Mouse (Mus musculus) liver (tissue): ENCODE data around the gene Rnf166.
A peak's percentile ranks its signal among the peaks of the same experiment; 100 is the strongest.

Source experiments
- DNase-seq: peaks from one replicate; pipeline ENCODE4 v3.0.0-alpha.2; 2020; ENCODE audit warnings: mixed read lengths

The Rnf166 gene

DNA sequence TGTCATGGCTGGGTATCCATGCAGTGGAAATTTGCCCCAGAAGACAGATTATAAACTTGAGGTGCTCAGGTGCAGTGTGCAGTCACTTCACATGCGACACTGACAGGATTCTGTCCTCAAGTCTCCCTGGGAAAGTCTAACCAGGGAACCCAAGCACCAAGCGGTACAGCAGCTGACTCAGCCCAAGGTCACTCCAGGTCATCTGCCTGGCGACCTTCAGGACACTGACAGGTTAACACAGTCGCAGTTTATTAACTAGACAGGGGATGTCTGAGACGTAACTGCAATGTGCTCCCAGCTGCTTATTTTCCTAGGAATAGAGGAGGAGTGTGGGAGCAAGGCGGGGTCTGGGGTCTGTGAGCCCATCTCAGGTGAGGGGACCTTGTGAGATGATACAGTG lies 6.5 kb downstream of the Rnf166 start:
- no peak for DNase-seq

DNA sequence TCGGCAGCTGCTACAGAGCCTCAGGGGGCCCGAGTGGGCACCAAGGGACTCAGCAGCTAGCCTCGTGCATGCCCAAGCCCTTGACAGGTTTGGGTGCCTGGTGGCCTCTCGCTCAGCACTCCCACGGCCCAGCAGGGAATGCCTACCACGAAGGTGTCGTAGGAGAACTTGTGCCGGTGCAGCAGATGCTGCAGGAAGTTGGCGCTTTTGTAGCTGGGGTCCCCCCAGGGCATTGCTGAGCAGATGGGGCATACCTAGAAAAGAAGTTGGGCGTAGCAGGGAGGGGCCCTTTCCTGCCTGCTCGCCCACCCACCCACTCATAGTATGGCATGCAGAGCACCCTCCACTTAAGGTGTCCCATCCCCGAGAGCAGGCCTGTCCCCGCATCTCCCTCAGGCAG lies 8.0 kb downstream of the Rnf166 start:
- no peak for DNase-seq

DNA sequence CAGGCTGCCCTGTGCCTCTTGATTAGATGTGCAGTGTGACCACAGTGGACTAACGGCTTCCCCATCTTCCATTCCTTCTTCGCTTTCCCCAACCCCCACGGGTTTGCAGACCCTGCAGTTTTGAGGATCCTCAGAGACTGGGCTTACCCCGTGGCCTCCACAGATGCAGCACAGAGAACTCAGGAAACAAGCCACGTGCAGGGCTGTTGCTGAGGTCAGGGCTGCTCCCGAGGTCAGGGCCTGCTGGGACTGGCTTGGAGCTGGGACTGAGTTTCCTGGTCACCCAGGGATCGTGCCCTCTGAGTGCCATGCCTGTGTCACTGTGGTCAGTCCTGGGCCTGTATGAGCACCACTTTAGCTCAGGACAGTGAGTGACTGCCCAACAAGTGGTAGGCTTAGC lies 10.9 kb downstream of the Rnf166 start:
- no peak for DNase-seq

DNA sequence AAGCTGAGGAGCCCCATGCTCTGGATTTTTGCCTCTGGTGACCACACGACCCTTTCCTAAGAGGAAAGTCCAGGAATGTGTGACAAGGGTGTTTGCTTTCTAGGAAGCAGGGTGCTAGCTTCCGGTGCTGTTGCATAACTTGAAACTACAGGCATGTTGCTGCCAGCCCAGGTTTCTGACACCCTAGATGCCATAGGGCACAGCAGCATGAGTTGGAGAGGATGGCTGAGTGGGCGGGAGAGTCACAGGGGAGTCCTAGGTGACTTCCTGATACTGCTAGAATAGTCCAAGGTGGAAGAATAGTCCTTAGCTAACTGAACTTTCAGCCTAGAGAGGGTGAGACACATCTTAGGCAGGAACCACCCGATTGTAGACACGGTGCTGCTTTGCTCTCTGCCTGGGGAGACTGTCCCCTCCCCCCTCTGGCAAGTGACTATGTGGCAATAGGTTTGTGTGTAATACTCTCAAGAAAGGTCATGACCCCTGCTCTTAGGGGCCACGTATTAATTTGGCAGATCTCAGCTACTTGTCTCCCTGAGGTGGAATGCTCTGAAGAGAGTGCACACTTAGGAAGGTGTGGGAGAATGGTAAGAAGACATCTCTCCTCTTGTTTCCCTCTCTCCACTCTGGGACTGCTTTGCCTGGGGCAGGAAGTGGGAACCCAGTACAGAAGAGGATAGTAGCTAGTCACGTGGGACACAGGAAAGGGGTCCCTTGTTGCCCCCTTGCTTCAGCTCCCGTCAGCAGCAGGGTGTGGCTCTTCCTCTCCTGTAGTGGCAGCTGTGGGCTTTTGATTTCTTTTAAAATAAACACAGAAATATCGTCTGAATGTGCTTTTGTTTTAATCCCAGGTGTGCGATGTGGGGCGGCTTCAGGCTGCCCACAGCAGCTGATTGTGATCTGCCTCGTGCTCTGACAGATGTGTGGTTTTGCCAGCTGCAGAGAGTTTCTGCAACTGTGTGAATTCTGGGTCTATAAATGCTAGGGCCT lies 11.9 kb downstream of the Rnf166 start:
- no peak for DNase-seq

DNA sequence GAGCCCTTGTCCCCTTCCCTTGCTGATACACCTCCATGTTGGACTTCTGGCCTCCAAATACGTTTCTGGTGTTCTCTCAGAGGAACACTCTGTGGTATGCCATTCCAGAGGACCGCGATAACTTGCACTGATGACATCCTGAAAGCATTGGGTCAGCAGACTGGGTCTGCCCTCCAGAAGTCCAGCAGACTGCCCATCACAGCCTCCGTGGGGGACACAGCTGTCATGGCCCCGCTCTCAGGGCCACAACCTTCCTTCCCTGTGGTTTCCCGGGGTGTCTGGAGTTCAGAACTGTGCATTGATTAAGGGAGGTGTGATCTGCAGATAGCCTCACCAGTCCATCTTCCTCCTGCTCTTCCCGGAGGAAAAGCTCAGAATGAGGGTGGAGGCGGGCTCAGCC lies 13.4 kb downstream of the Rnf166 start:
- DNase-seq = no peak

DNA sequence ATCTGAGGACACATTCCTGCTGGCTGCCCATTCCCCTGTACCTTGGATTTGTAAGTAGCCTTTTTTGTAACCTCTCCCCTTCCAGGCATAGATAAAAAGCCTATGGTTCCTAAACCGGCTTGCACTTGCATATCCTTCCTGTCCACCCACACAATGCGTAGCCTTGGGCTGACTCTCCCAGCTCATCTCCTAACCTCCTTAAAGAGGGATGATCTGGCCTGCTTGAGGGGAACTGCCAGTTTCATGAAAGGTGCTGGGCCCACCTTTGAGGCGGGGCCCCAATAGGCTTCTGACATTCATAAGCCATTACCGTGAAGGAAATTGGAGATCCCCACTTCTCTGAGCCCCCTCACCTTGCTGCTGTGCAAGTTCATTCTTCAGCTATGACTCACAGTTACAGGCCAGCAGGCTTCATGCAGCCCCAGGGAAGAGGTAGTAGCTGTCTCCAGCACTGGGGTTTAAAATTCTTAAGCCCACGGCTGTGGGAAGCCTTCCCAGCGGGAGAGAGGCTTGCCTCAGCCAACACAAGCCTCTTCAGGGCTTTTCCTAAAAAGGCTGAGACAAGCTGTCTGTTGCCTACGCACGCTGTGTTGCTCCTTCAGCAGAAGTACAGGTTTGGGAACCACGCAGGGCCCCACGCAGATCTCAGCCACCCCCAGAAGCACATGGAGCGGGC lies 14.3 kb downstream of the Rnf166 start:
- no peak for DNase-seq

DNA sequence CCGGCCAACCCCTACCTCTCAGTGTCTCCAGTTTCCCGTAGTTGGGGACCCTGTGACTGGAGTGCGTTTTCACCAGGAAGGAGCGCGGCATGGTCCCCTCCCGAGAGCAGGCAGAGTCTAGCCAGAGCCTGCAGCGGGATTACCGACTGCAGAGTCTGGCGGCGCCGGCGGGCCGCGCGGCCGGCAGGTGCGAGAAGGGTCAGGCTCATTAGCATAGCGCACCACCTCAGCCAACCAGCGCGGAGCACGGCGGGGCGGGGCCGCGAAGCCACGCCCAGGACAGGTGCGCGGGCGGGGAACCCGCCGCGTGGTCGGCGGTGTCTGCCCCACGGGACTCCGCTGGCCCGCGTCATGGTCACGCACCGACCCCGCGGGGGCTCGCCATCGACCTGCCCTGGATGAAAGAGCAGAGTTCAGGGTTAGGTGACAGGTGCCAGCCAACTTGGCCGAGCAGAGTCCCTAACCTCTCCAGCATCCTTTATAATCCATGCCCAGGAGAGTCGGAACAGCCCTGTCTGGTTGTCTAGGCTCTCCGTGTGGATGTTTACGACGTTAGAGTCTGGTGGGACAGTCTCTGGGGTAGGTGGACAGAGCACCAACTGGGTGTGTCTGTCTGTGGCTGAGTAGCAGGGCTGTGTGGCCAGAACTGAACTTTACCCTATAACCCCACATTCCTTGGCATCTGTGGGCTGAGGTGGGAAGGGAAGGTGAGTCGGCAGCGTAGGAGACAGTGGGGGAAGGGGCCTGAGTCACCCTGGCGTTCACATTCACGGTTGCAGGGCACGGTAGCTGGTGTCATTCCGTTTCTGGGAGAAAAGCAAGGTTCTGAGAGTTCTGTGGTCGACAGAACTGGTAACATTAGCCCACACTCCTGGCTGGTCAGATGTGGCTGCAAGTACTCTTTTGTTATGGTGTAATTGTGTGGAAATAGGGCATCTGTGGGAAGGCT lies 15.1 kb downstream of the Rnf166 start, which contains the start of gene Snai3:
Gene Snai3 (minus strand): TSS at position 210 of the 949 bp plus-strand sequence.
- peak; percentile 69 for DNase-seq

DNA sequence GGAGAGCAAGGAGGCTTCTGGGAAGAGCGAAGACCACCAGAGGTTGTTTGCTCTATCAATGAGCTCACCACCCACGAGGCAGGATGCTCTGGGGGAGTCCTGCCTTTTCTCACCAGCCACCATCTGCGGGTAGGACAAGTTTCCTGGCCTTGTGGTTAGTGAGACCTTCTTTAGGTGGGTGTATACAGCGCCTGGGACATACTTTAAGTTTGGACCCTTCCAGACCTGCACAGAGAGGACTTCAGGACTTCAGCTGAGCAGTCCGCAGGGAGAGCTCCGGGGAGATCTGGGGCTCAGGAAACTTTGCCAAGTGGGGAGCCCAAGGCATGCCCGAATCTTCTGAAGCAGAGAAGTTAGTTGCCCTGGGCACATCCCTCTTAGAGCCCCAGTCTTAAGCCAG lies 15.9 kb downstream of the Rnf166 start:
- no peak for DNase-seq

DNA sequence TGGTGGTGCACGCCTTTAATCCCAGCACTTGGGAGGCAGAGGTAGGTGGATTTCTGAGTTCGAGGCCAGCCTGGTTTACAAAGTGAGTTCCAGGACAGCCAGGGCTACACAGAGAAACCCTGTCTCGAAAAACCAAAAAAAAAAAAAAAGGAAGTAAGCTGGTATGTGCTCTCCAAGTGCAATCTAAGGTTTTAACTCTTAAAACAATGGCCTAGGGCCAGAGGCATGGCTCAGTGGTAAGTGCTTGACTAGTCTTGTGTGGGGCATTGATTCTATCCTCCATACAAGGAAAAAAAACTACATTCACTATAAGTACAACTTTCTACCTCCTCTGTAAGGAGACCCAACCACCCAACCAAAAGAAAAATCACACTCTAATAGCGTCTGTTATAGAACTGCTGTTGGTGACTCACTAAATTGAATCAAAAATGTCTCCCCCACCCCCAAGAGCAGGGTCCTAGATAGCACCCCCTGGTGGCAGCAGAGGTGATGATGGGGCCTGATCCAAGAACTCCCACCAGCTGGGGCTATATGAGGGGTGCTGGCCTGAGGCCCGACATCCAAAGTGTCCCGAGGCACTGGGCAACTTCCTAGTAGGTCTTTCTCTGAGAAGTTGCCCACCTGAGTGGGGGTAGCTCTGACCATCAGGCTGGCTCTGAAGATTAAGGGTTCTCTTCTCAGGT lies 16.5 kb downstream of the Rnf166 start:
- no peak for DNase-seq

DNA sequence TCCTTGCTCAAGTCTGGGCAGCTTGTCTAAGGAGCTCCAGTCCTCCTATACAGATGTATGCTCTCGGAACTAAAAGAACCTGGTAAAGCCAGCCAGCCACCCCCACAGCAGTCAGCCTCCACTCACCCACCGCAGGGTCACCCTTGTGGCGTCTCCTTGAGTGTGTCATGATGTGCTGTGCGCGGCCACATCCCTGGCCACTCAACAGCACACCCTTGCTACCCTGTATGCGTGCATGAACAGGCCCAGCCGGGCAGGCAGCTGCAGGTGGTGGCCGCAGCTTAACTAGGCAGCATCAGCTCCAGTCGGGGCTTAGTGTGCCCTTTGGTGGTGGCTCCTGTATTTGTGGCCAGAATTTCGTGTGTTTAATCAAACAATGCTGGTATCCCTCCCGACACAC lies 18.7 kb downstream of the Rnf166 start:
- no peak for DNase-seq

DNA sequence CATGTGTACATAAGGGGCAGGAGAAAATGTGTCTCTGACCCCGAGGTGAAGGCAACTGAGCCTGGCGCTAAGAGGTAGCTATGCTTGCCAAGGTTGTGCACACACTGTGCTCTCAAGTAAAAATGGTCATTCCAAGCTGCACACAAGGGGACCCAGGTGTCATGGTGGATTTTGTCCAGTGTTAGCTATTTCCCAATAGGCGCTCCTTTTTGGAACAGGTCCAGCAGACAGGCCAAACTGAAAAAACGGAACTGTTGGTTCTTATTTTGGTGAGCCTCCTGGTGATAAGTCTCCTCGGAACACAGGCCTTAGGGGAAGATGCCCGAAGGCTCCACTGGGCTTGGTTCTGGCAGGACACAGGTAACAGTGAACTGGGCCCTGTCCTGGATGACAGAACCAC lies 21.5 kb downstream of the Rnf166 start:
- DNase-seq = no peak

DNA sequence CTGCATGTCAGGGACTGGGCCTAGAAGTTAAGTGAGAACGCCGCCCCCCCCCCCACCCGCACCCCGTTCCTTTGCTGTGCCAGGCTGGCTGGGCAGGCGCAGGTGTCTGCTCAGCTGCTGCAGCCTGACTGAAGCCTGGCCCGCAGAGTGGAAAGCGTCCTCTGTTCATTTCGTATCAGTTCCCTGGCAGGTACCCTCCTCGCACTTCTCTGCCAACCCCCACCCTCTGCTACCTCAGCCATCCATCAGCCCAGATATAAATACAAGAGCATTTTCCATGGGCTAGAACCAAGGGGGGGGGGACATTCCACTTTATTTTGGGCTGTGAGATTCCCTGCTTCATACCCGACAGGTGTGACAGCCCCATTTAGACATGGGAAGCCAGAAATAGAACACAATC lies 23.7 kb downstream of the Rnf166 start:
- no peak for DNase-seq

DNA sequence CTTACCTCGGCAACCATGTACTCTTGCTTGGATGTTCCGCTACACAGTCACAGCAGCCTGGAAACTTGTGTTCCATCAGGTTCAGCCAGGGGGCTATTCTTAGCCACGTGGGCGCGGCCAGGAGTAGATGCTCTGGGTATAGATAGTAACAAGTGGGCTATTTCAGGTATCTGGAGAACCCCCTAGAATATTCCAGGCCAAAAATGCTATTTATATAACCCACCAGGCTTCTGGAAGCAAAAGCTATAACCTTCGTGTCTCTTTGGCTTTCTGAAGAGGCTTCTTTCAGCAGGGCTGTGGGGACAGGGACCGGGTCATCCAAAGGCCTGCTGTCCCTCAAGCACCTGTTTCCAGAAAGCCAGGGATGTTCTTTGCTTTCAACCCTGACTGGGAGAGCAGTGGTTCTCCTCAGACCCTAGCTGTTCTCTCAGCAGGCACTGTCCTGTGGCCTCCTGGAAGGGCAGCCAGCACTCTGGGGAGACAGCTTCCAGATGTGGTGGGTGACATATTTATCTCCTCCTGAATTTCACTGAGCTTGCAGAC lies 24.6 kb downstream of the Rnf166 start:
- no peak for DNase-seq

DNA sequence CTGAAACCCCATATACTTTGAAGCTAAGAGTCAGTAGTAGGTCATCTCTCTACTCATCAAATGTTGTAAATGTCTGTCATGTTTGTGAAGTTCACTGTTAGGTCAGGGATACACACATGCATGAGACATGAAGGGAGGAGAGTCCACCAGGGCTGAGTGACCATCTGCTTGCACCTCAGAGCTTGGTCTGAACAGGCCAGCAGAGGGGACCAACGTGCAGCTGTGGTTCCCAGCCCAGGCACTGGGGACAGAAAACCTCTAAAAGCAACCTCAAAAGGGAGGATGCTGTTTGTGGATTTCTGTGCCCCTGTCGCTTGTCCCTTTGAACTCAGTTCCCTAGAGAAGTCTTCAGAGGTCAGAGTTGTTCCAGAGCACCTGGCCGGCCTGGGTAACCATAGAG lies 30.7 kb downstream of the Rnf166 start:
- no peak for DNase-seq

DNA sequence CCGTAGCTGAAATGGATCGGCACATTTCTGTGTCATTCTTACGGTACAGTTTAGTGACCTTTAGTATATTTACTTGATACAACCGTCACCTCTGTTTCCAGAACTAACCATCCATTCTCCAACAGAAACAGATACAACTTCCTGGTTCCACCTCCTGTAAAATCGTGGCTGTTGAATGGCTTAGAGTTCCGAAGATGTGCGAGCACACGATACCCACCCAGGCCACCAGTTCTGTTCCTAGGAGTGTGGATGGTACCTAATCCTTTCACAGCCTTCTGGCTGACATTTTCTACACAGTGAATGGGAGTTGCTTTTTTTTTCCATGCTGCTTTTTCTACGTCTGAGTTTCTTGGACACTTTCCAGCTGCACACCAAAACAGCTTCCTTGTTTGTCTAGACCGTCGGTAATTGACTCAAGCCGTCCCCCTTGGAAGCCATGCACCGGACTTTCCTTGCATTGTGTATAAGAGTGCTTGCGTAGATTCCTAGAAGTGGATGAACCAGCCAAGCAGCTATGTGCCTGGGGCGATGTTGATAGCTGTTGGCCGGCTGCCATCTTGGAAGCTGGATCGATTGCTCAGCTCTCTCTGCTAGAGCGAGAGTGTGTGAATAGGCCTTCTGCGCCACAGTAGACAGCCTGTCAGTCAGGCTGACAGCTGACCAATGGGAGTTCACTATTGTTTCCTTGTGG lies 31.7 kb downstream of the Rnf166 start:
- DNase-seq = peak; percentile 75

DNA sequence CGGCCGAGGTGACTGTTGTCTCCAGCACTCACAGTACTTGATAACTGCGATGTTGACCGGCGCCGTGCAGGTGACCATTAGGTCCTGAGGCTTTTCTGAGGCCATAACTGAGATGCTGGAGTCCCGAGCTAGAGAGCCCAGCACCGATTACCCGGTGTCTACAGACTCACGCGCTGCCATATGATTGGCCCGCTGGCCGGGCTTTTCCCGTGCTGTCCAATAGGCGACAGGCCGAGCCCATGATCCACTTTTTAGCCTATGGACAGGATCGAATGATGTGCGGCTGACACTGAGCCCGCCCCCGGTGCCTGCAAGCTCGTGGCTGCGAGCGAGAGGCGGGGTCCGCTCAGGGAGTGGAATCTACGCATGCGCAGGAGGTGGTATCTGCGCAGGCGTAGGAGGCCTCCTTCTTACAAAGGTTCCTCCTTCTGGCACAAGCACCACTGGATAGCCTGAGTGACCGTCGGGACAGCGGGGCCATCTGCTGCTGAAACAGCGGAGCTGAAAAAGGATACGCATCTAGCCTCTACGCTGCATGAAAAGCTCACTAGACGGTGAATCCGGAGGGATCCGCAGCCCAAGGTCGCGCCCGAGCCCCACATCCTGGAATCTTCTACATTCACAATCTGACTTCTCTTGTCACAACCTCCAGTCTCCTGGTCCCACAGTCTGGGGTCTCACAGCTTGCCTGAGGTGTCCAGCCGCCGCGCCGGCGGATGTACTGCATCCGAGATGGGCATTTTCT lies 32.4 kb downstream of the Rnf166 start, which contains the start of gene Mvd:
Gene Mvd (minus strand): TSS at position 161 of the 745 bp plus-strand sequence.
- peak; percentile 99 for DNase-seq

DNA sequence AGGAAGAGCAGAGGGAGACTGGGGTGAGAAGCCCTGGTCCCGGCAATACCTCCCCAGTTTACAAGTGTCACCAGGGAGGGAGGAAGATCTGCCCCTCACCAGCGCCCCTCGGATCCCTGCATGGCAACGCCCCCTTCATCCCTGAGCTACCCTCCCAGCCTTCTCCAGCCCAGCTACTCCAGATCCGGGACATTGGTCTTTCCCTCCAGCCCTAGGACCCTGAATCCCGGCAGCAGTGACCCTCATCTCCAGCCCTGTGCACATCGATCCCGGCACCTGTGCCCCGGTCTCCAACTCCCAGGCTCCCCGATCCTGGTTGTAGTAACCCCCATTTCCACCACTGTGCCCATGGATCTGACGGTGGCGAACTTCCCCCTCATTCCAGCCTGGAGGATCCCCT lies 33.1 kb downstream of the Rnf166 start:
- no peak for DNase-seq

DNA sequence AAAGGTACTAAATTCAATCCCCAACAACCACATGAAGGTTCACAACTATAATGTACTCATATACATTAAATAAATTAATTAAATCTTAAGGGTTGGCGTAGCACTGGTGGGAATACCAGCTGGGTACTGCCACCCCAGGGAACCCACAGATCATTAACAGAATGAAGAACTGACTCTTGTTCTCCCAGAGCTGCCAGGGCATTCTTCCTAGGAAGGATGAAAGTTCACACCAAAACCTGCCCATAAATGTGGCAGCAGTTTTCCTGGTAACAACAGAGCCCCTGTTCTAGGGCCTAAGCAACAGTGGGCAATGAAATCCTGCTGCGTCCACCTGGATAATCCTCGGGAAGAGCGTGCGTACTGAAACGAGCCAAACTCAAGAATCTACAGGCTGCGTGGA lies 33.5 kb downstream of the Rnf166 start:
- DNase-seq = no peak

DNA sequence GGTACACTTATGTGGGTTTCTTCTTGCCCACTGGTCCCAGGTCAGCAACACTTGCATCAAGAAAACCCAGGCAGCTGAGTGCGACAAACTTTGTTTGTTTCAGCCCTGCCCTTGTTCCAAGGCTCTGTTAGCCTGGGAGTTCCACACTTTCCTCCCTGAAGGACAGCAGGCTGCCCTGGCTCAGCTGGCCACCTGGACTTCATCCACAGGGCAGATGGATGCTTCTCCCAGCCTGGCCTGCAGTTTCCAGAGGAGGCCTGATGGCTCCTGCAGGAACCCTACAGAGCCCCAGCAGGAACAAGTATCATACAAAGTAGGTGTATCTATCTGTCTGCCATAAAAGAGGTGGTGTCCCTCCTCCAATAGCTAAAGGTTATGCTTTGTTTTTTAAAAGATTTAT lies 34.5 kb downstream of the Rnf166 start:
- DNase-seq = no peak

DNA sequence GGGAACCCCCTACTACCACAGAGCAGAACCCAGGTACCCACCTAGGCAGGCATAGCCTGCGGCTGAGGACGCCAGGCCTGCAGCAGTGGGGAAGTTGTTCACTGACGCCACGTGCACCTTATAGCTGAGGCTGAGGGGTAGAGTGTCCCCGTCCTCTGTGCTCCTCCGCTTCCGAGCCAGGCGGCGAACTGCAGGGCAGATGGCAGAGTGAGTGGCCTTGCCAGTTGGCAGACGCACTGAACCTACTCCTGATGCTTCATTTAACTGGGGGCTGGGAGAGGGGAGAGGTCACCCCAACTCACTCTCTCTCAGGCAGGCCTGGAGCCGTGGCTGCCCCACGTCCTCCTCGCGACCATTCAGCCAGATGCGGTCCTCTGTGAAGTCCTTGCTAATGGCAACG lies 36.5 kb downstream of the Rnf166 start:
- no peak for DNase-seq
